Mouse (Mus musculus) small intestine, adult 2 months (tissue): ENCODE results near the gene Pygo1. TPM values are rescaled to one million over a fixed set of nuclear protein-coding genes. Genes with fewer than 3 reads are reported as not detected.

Source experiments
- H3K27ac ChIP-seq: fragments of 200-500 bp; 2 replicates; pipeline ENCODE4 v1.5.1; 2012; ENCODE audit warnings: low read depth, low read length, control low read depth, inconsistent platforms; ENCODE audit not compliant: insufficient read depth
- H3K27me3 ChIP-seq: fragments of 200-500 bp; 2 replicates; pipeline ENCODE4 v1.6.1; 2012; ENCODE audit warnings: mild to moderate bottlenecking, moderate library complexity, low read length, inconsistent platforms; ENCODE audit not compliant: control insufficient read depth, insufficient read depth
- H3K36me3 ChIP-seq: fragments of 200-500 bp; 2 replicates; pipeline ENCODE4 v1.6.1; 2012; ENCODE audit warnings: mild to moderate bottlenecking, low read length, control low read depth, inconsistent platforms; ENCODE audit not compliant: control insufficient read depth, insufficient read depth
- H3K4me1 ChIP-seq: fragments of 200-500 bp; 2 replicates; pipeline ENCODE4 v1.6.1; 2012; ENCODE audit warnings: low read length, inconsistent platforms, mixed read lengths; ENCODE audit not compliant: control insufficient read depth, insufficient read depth, insufficient read length
- H3K4me3 ChIP-seq: fragments of 200-500 bp; 2 replicates; pipeline ENCODE4 v1.5.1; 2012; ENCODE audit warnings: low read depth, mild to moderate bottlenecking, control low read depth, inconsistent platforms, low read length, moderate library complexity
- CTCF ChIP-seq: fragments of 200-500 bp; IDR thresholded peaks from 2 replicates; pipeline ENCODE4 v1.5.1; 2012; ENCODE audit warnings: low read depth, mild to moderate bottlenecking, control low read depth, inconsistent platforms, low read length, moderate library complexity, mixed read lengths; ENCODE audit not compliant: insufficient replicate concordance, insufficient read length; ENCODE audit errors: extremely low read depth
- POLR2A ChIP-seq: fragments of 200-500 bp; IDR thresholded peaks from 2 replicates; pipeline ENCODE4 v1.6.1; 2012; ENCODE audit warnings: low read depth, mild to moderate bottlenecking, control low read depth, inconsistent platforms, low read length, moderate library complexity
- WGBS: fragments of 180-500 bp; shearing (Covaris S2); methylation state at CpG from one replicate; pipeline ENCODE4 v1.1.7; 2018; 5-methylcytosine and 5-hydroxymethylcytosine counted together
- polyA plus RNA-seq: library from polyadenylated mRNA; depleted of rRNA; stranded (reverse); fragments of >200 nt; gene quantifications from 2 replicates; pipeline ENCODE4 v1.2.3, GENCODE M21; 2012

Gene Pygo1
- polyA plus RNA-seq, 1 experiment: 0.09 TPM

- TF ChIP-seq POLR2A: no peak
- Histone ChIP-seq H3K27ac (no peak overlapping the region), H3K36me3 (no peaks in the 10 kb centered on the region), H3K27me3 (no peaks in the 10 kb centered on the region), H3K4me3 (no peak overlapping the region), H3K4me1 (no peaks in the 10 kb centered on the region)
- 58% methylated on average over 5 of the region's 5 CpGs for WGBS
Observed at GRCm38 (mm10) chr9:72902611-72903010, 22.8 kb upstream of the Pygo1 start.

- TF ChIP-seq POLR2A (no peak), CTCF (no peak)
- 76% methylated on average over 6 of the region's 6 CpGs for WGBS
- no peaks in the 10 kb centered on the region for H3K27me3 ChIP-seq
- H3K36me3 ChIP-seq: no peaks in the 10 kb centered on the region
- no peak overlapping the region for H3K4me3 ChIP-seq
- no peak overlapping the region for H3K27ac ChIP-seq
- H3K4me1 ChIP-seq: no peaks in the 10 kb centered on the region
Observed at GRCm38 (mm10) chr9:72906693-72907103, 18.7 kb upstream of the Pygo1 start.

- Histone ChIP-seq H3K27me3 (no peaks in the 10 kb centered on the region), H3K27ac (no peak overlapping the region), H3K4me3 (no peak overlapping the region), H3K4me1 (no peaks in the 10 kb centered on the region), H3K36me3 (no peaks in the 10 kb centered on the region)
- TF ChIP-seq POLR2A: no peak
- no peak for TF ChIP-seq CTCF
- 87% methylated on average over 2 of the region's 2 CpGs for WGBS
Observed at GRCm38 (mm10) chr9:72911381-72911780, 14.1 kb upstream of the Pygo1 start.

GRCm38 (mm10) chr9:72913551-72913950, 11.9 kb upstream of the Pygo1 start:
- no peaks in the 10 kb centered on the region for H3K27me3 ChIP-seq
- no peaks in the 10 kb centered on the region for H3K4me1 ChIP-seq
- H3K27ac ChIP-seq: no peak overlapping the region
- 55% methylated on average over 6 of the region's 6 CpGs for WGBS
- TF ChIP-seq POLR2A: no peak
- no peak for TF ChIP-seq CTCF
- no peaks in the 10 kb centered on the region for H3K36me3 ChIP-seq
- no peak overlapping the region for H3K4me3 ChIP-seq

GRCm38 (mm10) chr9:72915728-72916127, 9.7 kb upstream of the Pygo1 start:
- H3K27ac ChIP-seq: no peak overlapping the region
- TF ChIP-seq POLR2A: no peak
- TF ChIP-seq CTCF: no peak
- WGBS: 71% methylated on average over 7 of the region's 7 CpGs
- no peaks in the 10 kb centered on the region for H3K36me3 ChIP-seq
- H3K4me1 ChIP-seq: no peaks in the 10 kb centered on the region
- no peaks in the 10 kb centered on the region for H3K27me3 ChIP-seq
- no peak overlapping the region for H3K4me3 ChIP-seq

- 72% methylated on average over 3 of the region's 3 CpGs for WGBS
- H3K27ac ChIP-seq: no peak overlapping the region
Observed at GRCm38 (mm10) chr9:72923068-72923467, 2.4 kb upstream of the Pygo1 start.

GRCm38 (mm10) chr9:72925935-72926258, 452 bp downstream of the Pygo1 start:
- TF ChIP-seq POLR2A (no peak), CTCF (no peak)
- WGBS: 5% methylated on average over 20 of the region's 20 CpGs
- peak overlapping the region; percentile 66 for H3K4me3 ChIP-seq
- peaks cover 22% of the 10 kb centered on the region for H3K27me3 ChIP-seq
- H3K4me1 ChIP-seq: no peaks in the 10 kb centered on the region
- no peaks in the 10 kb centered on the region for H3K36me3 ChIP-seq
- no peak overlapping the region for H3K27ac ChIP-seq

More at GRCm38 (mm10) chr9:72923068-72923467, 2.4 kb upstream of the Pygo1 start:
- Histone ChIP-seq H3K4me1 (no peaks in the 10 kb centered on the region), H3K4me3 (no peak overlapping the region), H3K36me3 (no peaks in the 10 kb centered on the region), H3K27me3 (peaks cover 22% of the 10 kb centered on the region)
- TF ChIP-seq CTCF: no peak
- no peak for TF ChIP-seq POLR2A

- WGBS: 79% methylated on average over 13 of the region's 13 CpGs
- TF ChIP-seq CTCF (no peak), POLR2A (no peak)
- H3K36me3 ChIP-seq: no peaks in the 10 kb centered on the region
Observed at GRCm38 (mm10) chr9:72931166-72931790, 5.8 kb downstream of the Pygo1 start.

More at GRCm38 (mm10) chr9:72931166-72931790, 5.8 kb downstream of the Pygo1 start:
- no peak overlapping the region for H3K4me3 ChIP-seq
- H3K27ac ChIP-seq: no peak overlapping the region
- H3K27me3 ChIP-seq: 0 out of 2 replicates have a peak, but pooled peaks cover 5% of the 10 kb centered on the region
- H3K4me1 ChIP-seq: no peaks in the 10 kb centered on the region
